Mouse (Mus musculus) embryonic stem cell, embryonic (primary cell): ENCODE data around the gene Ccdc180.

Source experiments
- CTCF ChIA-PET, 4 experiments: fragments of 300-600 bp in 2 of 4; fragments of 350-600 bp in 2 of 4; sonication (Branson Sonifier 250); formaldehyde crosslinking; loops; one replicate each; lab custom pipeline; 2022; ENCODE audit warnings: inconsistent platforms in 2 of 4; lab: Charles Lee
- POLR2A ChIA-PET, 4 experiments: fragments of 300-600 bp in 2 of 4; fragments of 350-600 bp in 2 of 4; sonication (Branson Sonifier 250); formaldehyde crosslinking; loops; one replicate each; lab custom pipeline; 2022; ENCODE audit warnings: antibody characterized with exemption in 4 of 4, inconsistent platforms in 1 of 4; lab: Charles Lee

Ccdc180 gene

DNA sequence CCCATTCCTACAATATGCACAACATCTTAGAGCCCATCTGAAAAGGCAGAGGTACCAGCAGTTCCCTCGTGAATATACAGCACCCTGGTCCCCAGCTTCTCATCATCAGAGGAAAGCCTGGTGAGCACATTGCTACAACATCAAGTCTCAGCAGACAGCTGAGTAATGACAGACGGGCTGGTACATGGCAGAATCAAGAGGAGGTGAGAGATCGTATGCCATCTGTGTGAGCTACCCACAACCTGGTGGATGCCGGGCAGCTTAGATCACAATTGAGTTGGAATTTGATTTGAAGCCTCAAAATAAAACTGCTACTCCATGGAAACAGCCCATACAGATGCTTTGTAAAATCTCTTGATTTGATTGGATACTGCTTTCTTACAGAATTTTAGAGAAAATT is 108.4 kb downstream of the Ccdc180 start:
- POLR2A ChIA-PET, result no interaction called here

More for the DNA sequence above, 108.4 kb downstream of the Ccdc180 start:
- CTCF ChIA-PET, result no interaction called here
